Mouse (Mus musculus): ENCODE results near the gene Gm36245.
"Not testable (repeated sequence)": the region's sequence is repeated elsewhere in the genome, so short reads cannot be mapped to it uniquely, and the experiment has no call there.

Gm36245 gene

DNA sequence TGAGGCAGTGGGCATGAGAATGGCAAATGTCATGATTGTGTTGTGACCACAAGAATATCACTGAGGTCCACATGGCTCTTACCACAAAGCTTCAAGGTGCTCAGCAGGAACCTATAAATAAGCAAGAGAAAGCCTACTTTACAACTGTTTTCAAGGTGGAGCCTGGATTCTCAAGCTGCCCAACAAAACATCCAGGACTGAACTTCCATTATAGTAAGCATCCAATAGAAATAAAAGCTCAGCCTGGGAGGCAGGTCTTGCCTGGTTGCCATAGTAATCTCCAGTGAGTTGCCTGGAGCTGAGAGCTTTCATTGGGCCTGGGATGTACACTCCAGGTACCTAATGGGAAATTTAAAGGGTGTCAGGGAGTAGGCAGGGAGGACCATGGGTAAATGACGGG, at the start of gene Gm36245:
TSS of gene Gm36245 (plus strand) at position 301 of the 400 bp plus-strand sequence.
- no peak for DNase-seq (ENCODE audit: extremely low spot score, low spot score)

DNA sequence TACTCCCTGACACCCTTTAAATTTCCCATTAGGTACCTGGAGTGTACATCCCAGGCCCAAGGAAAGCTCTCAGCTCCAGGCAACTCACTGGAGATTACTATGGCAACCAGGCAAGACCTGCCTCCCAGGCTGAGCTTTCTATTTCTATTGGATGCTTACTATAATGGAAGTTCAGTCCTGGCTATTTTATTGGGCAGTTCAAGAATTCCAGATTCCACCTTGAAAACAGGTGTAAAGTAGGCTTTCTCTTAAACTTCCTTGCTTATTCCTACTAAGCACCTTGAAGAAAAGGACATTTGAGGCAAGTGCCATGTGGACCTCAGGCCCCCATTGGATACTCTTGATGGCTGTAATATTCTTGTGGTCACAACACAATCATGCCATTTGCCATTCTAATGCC, 37.3 kb upstream of the Gm36245 start, which contains the start of gene 1700025B11Rik:
TSS of gene 1700025B11Rik (minus strand) at position 101 of the 400 bp plus-strand sequence.
- no peak for DNase-seq (ENCODE audit: extremely low spot score, low spot score)

DNA sequence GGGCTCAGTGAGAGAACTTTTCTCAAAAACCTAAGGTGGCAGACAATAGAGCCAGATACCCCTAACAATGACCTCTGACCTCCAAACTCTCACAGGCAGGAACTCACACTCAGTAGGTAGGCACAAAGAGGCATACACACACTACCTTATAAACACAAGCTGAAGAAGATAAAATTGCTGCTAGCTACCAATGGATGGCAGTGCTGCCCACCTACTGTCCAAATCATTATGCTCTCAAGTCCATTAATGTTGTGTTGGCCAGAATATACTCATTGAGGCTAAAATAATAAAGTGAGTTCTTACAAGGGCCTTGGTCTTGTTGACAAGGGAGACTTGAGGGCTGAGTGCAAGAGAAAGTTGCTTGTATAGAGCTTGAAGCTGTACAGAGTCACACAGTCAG, 35.8 kb upstream of the Gm36245 start:
- DNase-seq (ENCODE audit: extremely low spot score, low spot score): no peak

DNA sequence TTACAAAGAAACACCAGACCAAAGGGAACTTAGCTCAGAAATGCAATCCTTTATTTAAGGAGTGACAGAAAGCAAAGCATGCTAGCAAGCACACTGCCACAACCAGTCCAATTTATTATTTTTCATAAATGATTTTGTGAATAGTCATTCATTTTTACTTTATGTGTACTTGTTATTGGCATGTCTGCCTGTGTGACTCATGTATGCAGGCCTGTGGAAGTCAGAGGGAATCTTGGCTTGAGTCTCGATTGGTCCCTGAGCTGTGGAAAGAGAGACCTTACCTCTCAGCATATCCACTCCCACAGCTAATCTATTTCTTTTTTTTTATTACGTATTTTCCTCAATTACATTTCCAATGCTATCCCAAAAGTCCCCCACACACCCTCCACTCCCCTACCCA, 20.3 kb upstream of the Gm36245 start:
- no peak for DNase-seq (ENCODE audit: extremely low spot score, low spot score)

DNA sequence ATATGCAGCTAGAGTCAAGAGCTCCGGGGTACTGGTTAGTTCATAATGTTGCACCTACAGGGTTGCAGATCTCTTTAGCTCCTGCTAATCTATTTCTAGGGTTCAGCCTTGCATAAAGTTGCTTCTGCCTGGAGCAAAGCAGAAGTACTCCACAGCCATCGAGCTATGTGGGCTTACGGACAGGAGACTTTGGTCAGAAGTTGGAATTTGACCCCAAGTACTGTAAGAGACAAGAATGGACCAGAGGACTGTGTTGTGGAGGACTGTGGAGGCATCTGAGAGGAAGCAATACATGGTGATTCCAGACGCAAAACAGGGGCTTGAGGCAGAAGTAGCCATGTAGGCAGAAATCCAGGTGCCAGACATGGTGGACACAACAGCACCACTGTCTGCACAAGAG, 19.7 kb upstream of the Gm36245 start:
- DNase-seq (ENCODE audit: extremely low spot score, low spot score): no peak

DNA sequence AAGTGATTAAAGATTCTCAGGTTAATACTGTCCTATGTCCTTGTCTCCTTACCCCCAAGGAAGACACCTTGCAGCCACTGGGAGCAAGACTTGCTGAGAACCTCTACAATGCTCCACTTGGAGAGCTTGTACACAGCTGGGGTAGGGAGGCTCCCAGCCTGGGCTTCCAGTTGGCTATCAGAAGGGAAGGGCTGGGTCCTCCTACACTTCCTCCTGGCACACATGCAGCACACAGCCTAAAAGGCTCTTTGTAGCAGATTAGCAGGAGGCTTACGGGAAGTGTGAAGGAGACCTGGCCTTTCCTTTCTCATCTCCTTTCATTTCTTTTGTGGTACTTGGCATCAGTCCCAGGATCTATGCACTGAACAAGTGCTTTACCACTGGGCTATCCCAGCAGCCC, 17.4 kb upstream of the Gm36245 start:
- no peak for DNase-seq (ENCODE audit: extremely low spot score, low spot score)

DNA sequence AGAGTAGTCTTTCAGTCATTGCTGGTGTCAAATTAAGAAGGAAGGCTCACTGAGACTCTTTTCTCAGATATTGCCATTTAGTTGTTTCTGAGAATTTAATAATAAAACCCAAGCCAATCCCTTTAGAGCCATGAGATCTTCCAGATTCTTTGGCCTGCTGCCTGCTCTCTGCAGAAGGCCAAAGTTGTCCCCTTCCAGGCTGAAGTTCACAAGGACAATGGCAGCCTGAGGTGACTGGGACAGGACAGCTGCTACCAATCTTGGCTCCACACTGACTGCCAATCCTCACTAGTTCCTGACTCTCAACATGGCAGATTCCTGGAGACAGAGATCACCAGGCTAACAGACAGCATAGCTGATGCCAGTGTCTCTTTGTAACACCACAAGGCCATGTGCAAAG, 12.0 kb upstream of the Gm36245 start:
- DNase-seq (ENCODE audit: extremely low spot score, low spot score): no peak

DNA sequence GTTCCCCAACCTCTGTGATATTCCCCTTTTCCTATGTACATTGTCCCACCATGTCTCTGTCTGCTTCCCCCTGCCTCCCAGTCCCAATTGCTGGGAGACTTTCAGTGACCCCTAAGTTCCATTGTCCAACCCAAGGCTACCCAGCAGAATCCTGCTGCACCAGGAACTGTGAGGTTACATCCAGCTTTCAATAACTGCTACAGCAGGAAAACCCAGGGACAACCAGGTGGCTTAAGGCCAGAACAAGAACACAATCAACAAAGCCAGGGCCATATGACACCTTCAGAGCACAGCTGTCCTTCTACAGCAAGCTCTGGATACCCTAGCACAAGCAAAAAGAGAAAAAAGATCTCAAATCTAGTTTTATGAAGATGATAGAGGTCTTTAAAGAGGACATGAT, 10.1 kb upstream of the Gm36245 start:
- no peak for DNase-seq (ENCODE audit: extremely low spot score, low spot score)

DNA sequence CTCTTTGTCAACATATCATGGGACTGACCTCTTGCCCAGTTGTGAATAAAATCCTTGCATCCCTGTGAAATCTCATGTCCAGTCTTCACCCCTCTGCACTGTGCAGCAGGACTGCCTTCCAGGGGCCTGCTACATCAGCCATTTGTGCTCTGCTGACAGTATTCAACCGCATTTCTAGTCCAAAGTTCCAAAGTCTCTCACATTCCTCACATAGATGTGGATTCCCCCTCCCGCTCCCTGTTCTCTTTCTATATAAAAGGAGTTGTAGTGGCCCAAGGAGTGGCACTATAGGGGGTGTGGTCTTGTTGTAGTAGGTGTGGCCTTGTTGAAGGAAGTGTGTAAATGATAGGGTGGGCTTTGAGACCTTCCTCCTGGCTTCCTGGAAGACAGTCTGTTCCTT, 8.2 kb upstream of the Gm36245 start:
- no peak for DNase-seq (ENCODE audit: extremely low spot score, low spot score)

DNA sequence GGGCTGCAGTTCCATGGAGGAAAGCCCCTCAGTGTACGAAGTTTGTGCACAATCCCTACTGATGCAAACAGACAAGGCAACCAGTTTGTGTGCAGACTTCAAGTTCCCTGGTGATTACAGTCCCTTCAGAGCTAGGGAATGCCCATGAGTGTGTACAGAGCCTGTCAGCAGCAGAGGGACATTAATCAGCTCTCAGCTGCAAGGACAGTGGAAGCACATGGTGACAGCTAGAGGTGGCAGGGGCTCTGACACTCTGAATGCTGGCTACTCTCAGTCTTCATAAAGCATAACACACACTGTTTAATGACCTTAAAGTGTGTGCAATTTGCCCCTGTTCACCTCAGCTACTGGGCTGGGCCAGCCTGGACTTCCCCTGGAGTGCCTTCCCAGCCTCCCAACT, 5.5 kb upstream of the Gm36245 start:
- DNase-seq (ENCODE audit: extremely low spot score, low spot score): no peak

DNA sequence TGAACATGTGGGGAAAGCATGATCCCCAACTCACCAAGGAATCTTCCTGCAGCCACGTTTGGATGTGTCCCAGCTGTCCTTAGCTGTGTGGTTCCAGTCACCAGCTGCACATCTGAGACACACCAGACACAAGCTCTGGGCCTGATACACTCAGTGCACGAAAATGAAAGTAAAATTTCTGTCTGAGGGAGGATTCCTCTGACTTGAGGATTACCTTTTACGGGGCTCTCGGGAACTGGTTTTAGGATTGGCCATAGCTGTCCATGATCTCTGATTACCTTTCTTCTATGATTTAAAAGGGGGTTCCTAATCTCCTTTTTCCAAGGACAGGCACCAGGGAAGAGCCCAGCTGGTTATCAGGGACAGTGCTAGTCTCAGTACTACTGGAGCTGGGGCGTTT, 3.1 kb upstream of the Gm36245 start, which contains the start of gene Apol10b:
TSS of gene Apol10b (minus strand) at position 165 of the 400 bp plus-strand sequence.
- DNase-seq (ENCODE audit: extremely low spot score, low spot score): no peak

DNA sequence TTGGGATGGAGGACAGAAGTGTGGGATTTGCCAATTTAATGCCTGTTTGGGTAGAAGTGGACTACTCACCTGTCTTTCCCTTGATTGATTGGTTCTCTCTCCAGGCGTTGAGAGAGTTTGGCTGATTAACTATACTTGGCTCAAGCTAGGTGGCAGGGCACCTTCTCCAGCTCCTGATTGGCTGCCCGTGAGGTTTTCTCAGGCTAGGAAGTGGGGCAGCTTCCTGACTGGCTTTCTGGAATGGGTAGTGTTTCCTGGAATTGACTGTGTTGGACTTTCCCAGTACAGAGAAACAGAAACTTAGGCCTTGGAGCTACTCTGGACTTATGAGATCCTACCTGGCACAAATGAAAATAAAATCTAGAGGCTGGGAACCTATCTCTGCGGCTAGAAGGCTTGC, 629 bp upstream of the Gm36245 start:
- no peak for DNase-seq (ENCODE audit: extremely low spot score, low spot score)

DNA sequence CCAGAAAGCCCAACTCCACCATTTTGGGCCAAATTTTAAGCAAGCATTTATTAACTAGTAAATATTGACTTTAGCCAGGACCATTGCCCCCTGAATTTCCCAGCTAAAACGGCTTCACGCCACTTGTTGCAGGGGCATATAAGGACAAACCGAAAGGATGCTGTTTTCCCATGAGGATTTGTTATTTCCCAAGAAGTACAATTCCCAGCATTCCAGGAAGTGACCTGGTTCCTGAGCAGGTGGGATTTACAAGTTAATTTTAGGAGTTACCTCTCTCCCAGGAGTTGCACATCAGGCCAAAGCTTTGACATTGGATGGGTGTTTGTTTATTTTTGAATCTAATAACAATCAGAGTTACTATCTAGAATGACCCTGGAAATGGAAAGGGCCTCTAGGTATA, 7.0 kb downstream of the Gm36245 start:
- DNase-seq (ENCODE audit: extremely low spot score, low spot score): no peak

DNA sequence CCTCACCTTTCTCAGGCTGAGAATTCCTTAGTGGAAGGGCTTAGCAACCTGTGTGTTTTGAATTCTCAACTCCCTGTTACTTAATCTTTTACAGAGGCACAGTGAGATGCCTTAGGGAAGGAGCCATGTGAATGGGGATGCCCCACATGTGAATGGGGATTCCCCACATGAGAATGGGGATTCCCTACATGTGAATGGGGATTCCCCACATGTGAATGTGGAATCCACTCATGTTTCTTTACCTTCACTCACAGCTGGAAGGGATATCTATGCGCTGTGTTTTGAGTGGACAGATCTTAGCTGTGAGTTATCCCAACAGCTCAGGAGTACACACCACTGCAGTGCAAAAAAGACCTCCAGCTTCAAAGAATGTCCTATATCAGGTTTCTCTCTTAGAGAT, 25.7 kb downstream of the Gm36245 start:
- DNase-seq (ENCODE audit: extremely low spot score, low spot score): no peak

DNA sequence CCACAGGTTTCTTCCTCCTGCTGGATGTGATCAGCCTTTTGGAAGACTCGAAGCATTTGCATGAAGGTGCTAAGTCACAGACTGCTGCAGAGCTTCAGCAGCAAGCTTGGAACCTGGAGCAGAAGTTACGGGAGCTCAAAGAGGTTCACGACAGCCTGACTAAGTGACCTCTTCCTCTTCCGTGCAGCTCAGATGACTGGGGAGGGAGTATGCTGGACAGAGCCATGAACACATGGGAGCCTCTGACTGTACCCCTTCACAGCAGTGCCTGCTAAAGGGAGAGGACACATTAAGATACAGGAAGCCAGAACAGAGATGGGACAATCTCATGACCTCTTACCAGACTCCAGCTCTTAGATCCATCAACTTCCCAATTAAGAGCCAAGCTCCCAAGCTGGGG, 27.4 kb downstream of the Gm36245 start:
- DNase-seq (ENCODE audit: extremely low spot score, low spot score): not testable (repeated sequence)

DNA sequence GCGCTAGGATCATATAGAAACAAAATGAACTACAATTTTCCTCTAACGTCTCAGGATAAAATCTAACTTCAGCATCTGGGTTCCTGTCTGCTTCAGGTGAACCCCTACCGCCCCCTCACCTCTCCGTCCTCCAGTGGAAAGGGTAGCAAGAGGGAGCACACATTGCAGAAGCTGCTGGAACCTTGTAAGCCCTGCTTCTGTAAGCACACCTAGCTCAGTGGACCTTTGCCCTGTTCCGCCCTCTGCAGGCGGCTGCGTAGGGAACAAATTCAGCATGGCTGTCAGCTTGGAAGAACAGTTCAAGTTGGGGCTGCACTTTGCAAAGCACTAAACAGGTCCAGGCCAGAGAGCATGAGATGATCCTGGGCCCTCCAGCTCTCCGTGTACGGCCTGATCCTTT, 29.6 kb downstream of the Gm36245 start:
- DNase-seq (ENCODE audit: extremely low spot score, low spot score): not testable (repeated sequence)

DNA sequence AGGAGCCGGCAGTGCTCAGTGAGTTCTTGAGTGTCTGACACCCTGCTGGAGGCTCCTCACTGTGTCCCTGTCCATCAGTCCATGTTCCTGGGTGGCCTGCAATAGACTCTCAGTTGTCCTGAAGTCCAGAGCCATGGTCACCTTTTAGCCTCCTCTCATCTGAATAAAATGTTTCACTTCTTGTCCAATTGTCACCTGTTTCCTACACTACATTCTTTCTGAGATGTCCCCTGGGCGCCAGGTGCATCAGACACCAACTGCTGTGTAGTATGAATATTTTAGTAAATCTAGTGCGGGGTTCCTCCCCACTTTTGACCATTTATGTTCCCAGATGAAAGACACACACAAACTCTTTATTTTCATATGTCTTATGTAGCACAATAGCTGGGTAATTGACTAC, 30.8 kb downstream of the Gm36245 start:
- DNase-seq (ENCODE audit: extremely low spot score, low spot score): not testable (repeated sequence)

DNA sequence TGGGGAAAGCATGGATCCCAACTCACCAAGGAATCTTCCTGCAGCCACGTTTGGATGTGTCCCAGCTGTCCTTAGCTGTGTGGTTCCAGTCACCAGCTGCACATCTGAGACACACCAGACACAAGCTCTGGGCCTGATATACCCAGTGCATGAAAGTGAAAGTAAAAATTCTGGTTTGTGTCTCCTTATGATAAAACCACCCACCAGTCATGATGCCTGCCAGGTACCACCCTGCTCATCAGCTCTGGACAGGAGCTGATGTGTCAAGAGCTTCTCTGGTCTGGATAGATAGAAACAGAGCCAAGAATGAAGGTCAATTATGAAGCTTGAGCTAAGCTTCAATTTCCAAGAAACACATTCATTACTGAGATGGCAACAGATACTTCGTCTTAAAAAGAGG, 44.1 kb downstream of the Gm36245 start, which contains the start of gene Apol11b:
TSS of gene Apol11b (minus strand) at position 111 of the 400 bp plus-strand sequence.
- not testable (repeated sequence) for DNase-seq (ENCODE audit: extremely low spot score, low spot score)

DNA sequence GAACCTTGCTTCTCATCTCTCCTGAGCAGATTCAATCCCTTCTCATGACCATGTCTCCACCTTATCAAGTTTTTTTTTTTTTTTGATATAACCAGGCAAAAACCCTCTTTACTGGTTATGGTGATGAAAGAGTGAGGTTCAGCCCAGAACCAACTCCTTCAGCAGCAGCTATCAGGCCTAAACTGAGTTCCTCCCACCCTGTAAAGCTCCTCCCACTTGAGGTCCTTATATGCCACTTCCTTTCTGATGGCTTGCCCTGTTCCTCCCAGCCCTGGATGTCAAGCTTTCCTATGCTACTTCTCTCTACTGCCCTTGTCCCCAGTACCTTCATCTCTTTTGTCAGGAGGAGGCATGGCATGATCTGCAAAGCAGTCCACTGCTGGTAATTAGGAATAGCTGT, 52.1 kb downstream of the Gm36245 start:
- DNase-seq (ENCODE audit: extremely low spot score, low spot score): not testable (repeated sequence)
